Mouse (Mus musculus) cerebral cortex, adult 2 months (tissue): Measurements from ENCODE around the gene Nde1.

Experiments used
- WGBS: fragments of 180-500 bp; shearing (Covaris S2); methylation state at CpG from one replicate; pipeline ENCODE4 v1.1.7; 2018; 5-methylcytosine and 5-hydroxymethylcytosine counted together

Nde1 gene

DNA sequence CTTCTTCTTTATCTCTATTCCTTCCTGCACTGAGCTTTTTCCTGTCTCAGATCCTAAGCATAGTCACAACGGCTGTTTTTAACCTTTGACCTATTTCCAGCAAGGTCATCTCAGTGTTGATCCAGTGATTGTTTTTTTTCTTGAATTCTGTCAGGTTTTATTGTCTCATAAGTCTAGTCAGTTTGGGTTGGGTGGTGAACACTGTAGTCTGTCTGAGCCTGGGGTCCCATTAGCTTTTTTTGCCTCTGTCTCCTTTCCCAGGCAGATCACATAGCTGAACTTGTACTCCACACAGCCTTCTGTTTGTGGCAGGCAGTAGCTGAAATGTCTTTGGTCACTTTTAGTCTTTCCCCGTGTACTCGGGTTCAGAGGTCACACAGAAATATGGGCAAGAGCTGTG, 15.0 kb downstream of the Nde1 start:
- 78% methylated on average over 3 of the region's 3 CpGs for WGBS

DNA sequence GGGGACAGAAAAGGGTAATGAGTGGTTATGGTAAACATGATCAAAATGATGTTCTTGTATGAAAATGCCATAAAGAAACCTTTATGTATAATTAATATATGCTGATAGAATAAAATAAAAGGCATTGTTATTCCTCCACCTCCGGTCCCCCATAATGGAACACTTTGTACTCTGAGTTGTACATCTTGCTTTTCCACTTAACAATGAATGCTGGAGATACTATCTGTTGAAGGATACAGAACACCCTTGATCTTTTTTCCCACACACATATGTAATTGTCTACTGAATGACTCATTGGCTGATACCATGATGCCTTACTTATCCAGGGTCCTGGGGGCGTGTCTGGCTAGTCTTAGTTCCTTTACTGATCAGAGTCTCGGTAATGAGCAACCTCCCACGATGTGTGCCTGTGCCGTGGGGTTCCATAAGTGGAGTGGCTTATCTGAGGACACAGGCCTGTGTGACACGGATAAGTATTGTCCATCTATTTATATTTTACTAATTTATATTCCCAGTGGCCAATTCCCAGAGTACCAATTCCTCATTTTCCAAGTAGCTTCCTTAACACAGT, 17.2 kb downstream of the Nde1 start:
- 60% methylated on average over 6 of the region's 6 CpGs for WGBS

DNA sequence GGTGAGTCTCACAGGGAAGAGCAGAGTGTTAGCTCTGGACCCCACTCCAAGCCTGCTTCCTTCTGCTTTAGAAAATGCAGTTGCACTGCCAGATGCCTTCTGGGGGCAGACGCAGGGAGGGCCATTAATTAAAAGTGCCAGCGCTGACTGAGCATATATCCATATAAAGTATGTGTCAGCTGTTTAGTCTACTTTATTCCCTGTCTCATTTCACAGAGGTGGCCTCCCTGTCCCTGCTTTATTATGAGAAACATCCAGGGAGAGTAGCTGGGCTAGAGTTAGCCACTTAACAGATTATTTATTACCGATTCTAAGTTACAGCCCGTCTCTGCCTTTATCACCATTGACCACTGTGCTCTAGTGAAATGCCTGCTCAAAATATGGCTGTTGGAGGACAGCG, 19.3 kb downstream of the Nde1 start:
- 95% methylated on average over 5 of the region's 5 CpGs for WGBS

DNA sequence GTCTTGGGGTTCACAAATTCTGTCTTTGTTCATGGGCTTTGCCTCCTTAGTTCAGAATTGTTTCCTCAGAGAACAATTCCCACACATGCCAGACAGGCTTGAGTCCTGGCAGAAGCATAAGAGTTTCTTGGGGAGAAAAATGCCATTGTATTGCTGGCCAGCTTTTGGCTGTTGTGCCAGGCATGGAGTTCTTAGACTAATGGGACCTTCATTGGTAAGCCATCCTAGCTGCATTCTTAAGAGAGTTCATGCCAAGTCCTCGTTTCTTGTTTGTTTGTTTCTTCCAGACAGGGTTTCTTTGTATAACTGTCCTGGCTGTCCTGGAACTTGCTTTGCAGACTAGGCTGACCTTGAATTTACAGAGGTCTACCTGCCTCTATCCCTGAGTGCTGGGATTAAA, 20.8 kb downstream of the Nde1 start:
- WGBS = 50% methylated on average over 1 of the region's 1 CpGs

DNA sequence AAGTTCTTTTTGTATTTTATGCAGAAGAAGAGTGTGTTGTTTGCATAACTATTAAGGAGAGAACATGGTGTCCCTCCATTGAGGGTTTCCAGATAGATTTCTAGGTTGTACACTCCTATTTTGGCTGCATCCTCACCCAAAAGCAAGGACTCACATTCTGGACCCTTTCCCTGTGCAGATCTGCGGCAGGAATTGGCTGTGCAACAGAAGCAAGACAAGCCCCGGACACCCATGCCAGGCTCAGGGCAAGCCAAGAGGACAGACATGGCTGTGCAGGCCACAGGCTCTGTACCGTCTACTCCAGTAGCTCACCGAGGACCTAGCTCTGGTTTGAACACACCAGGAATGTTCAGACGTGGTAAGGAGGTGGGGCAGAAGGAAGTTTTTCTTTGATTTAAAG, 22.4 kb downstream of the Nde1 start:
- WGBS = 85% methylated on average over 5 of the region's 5 CpGs

DNA sequence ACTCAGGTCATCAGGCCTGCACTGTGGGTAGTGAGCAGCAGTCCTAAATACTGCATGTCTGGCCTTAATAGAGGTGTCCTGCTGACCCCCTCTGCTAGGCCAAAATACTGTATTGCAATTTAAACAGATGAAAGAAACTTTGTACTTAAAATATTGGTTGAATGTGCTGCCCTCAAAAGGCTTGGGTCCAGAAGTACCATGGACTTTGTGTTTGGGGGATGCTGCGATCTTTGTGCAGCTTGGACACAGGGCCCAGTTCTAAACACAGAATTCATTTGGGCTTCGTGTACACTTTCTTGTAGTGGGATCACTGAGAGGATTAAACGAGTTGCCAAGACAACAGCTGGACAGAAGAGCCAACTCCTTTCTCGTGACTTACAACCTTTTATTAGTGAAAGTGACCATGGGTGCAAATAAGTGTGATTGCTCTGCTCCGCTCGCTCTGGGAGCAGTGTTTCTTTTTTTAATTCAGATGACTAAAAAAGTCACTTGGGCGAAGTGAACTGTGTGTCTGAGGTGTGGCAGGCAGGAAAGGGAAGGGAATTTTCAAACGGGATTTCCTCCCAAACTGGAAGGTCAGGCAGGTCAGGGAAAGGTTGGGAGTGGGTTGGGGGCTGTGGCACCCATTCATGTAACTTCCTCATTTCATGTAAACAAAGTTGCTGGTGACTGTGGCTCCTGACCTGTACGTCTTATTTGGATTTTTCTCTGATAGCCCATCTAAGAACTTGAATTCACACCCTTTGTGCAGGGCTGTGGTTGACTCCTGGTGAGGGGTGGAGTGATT, 31.3 kb downstream of the Nde1 start:
- 57% methylated on average over 9 of the region's 9 CpGs for WGBS

DNA sequence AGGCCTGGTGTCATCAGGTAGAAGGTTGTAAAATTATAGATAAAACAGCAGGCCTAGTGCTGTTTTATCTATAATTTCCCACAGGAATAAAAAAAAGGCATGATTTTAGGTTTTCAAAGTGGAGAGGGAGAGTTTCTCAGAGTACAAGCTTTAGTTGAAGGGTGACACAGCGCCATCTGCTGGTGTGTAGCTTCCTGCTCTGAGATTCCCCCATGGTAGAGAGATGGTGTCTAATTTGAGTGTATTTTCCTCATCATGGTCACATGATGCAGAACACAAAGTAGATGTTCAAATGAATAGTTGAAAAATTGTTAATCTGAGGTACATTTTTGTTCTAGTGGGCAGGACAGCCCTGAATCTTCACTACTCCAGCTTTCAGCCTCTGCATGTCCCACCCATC, 32.4 kb downstream of the Nde1 start:
- WGBS = 41% methylated on average over 1 of the region's 1 CpGs

DNA sequence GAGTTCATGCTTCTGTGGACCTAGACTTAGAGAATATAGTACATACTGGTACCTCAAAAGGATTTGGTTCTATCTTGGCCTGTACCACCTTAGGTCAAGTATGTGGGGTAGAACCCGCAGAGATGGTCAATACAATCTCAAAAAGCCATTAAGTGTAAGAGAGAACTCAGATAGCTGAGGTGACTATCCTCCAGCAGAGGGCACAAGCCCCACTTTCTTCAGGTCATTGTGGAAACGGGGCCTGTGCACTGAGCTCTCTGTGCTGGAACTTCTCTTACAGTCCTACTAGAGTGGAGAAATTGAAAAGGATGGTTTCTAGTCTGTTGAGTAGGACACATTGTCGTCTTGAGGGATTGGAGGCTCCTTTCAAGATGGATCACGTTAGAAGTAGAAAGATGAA, 35.7 kb downstream of the Nde1 start:
- 85% methylated on average over 4 of the region's 4 CpGs for WGBS

DNA sequence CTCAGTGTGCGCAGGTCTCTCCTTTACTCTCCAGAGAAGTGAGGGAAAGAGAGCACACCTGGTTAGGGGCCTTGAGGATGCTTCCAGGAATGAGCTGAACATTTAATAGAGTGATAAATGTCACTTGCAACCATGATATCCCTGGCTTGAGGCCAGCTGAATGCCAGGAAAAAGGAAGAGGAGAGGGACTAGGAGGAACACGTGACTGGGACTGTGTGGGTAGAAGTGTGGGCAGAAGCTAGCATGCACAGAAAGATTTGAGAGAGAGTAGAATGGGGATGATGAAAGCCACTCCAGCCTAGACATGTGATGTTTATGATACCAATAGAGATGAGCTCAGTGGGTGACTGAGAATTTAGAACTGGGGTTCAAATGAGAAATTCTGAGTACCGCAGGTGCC, 52.1 kb downstream of the Nde1 start:
- 72% methylated on average over 3 of the region's 3 CpGs for WGBS

DNA sequence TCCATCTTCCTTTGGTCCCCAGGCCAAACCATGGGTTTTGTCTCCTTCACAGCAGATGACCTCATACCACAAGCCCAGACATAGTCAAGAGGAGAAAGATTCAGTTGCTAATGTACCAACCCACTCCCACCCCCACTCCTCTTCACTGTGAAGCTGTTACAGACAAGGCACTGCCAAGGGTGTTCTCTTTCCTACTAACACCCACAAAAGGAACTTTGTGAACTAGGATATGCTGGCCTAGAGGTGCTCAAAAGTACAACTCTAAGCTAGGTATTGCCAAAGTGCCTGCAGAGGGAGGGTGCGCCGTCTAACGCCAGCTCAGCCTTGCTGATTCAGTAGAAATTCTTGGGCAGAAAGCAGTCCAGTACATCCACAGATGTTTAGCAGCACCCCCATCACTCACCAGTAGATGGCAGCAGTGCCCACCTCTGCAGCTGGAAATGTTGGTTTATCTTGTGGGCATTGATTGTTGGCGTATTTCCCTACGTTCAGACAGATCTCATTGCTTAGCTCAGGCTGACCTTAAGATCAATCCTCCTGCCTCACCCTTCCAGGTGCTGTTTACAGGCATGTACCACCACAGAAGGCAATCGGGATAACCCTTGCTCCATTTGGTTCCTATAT, 74.1 kb downstream of the Nde1 start:
- WGBS = 22% methylated on average over 6 of the region's 6 CpGs

DNA sequence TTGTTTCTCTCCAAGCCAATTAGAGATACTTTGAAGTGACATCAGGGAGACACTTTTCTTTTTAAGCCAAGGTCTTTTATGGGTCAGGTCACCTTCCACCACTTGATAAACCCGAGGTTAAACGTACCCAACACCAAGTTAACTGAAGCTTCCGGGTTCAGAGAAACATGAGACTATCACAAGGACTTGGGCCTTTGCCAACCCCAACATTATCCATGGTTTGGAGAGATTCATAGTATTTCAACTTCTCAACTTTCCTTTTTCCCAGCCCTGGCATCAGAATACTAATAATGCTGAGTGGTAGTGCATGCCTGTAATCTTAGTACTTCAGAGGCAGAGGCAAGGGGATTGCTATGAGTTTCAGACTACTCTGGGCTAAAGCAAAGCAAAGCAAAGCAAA, 79.0 kb downstream of the Nde1 start:
- 70% methylated on average over 3 of the region's 3 CpGs for WGBS
